Mouse (Mus musculus) mature B cell (primary cell): ENCODE measurements around the gene Gm17577.
"Not testable (repeated sequence)": the region's sequence is repeated elsewhere in the genome, so short reads cannot be mapped to it uniquely, and the experiment has no call there.

Experiments
- in situ Hi-C: fragments of 300-500 bp; cut with MboI; formaldehyde crosslinking; loops from 2 replicates; pipeline ENCODE4 v1.14.3; 2019

The Gm17577 gene

GRCm38 (mm10) chrX:123246807-123247206, at the start of gene Gm17577:
Gene Gm17577, minus strand, starts transcription at chrX:123246907.
- in situ Hi-C loops, result not testable (repeated sequence)

GRCm38 (mm10) chrX:123222381-123222780, 24.3 kb downstream of the Gm17577 start, which contains the start of gene Srsx:
Gene Srsx, minus strand, starts transcription at chrX:123222481.
- in situ Hi-C loops, result not testable (repeated sequence)
